Mouse (Mus musculus) cerebellum, adult 2 months (tissue): ENCODE results near the gene Rbck1.

ENCODE experiments used
- CTCF ChIP-seq: fragments of 200-500 bp; IDR thresholded peaks from 2 replicates; pipeline ENCODE4 v1.5.1; 2011; ENCODE audit warnings: low read depth, mild to moderate bottlenecking, control low read depth, low read length, moderate library complexity, borderline replicate concordance; ENCODE audit not compliant: insufficient read depth
- POLR2A ChIP-seq: fragments of 200-500 bp; IDR thresholded peaks from 2 replicates; pipeline ENCODE4 v1.6.1; 2011; ENCODE audit warnings: low read length, control low read depth, borderline replicate concordance; ENCODE audit not compliant: insufficient read depth

- TF ChIP-seq POLR2A = no peak
- no peak for TF ChIP-seq CTCF
These were observed 29.6 kb downstream of the Rbck1 start for GRCm38 (mm10) chr2:152302862-152303261.
